Mouse (Mus musculus) C2C12 (cell line): ENCODE data around the gene Syt2.

Experiments
- CTCF ChIP-seq: IDR thresholded peaks from one replicate; pipeline ENCODE4 v1.5.1; 2011; ENCODE audit not compliant: control insufficient read depth, insufficient read depth, insufficient read length
- MAX ChIP-seq: IDR thresholded peaks from one replicate; pipeline ENCODE4 v1.6.1; 2011; ENCODE audit warnings: mild to moderate bottlenecking, control low read depth

GRCm38 (mm10) chr1:134733659-134734058, 87.2 kb downstream of the Syt2 start:
- TF ChIP-seq CTCF, result no peak
- TF ChIP-seq MAX, result no peak
